22 mouse cellular contexts compared by ENCODE assay signal in genomic region chr2:71802131-71802530, GRCm38 (mm10). TPM values are rescaled to one million over a fixed set of nuclear protein-coding genes. Genes with fewer than 3 reads are reported as not detected.
DNase-seq lines count a peak whose midpoint lies in the region; ATAC-seq and TF ChIP-seq lines count a peak whose summit lies in the region.
"Had no signal": no experiment of that assay in that cellular context is flagged by ENCODE, and none has a peak within 500 bp of the region (broad histone marks: within the 10 kb centered on the region; RNA-seq: fewer than 3 reads in every experiment).

No protein-coding gene starts in this region.

- WGBS in embryonic facial prominence, embryonic 14.5 days = 70% methylated on average over 4 of the region's 4 CpGs
- WGBS in embryonic facial prominence, embryonic 10.5 days = 78% methylated on average over 4 of the region's 4 CpGs
- 44% methylated on average over 4 of the region's 4 CpGs for WGBS in kidney, adult 2 months
- WGBS in kidney, embryonic 14.5 days = 61% methylated on average over 4 of the region's 4 CpGs
- 49% methylated on average over 4 of the region's 4 CpGs for WGBS in stomach, embryonic 16.5 days
- 81% methylated on average over 4 of the region's 4 CpGs for WGBS in hindbrain, embryonic 10.5 days
- 85% methylated on average over 4 of the region's 4 CpGs for WGBS in midbrain, embryonic 16.5 days

- no peak for TF ChIP-seq POLR2A in kidney, adult 2 months (IDR thresholded peaks at IDR 0.05; ENCODE audit: low read depth, low read length)

- no peak overlapping the region for H3K27ac ChIP-seq in embryonic facial prominence, embryonic 14.5 days (replicated peaks; ENCODE audit: low read depth, low read length)
- no peak overlapping the region for H3K27ac ChIP-seq in embryonic facial prominence, embryonic 10.5 days (replicated peaks)
- H3K27ac ChIP-seq in kidney, adult 2 months (ENCODE audit: insufficient read depth, low read depth, low read length) = peak overlapping the region; percentile 40; the same call in 1 of the 2 replicates
- H3K27ac ChIP-seq in kidney, embryonic 14.5 days (ENCODE audit: low read depth, low read length) = no peak overlapping the region
- peak overlapping the region; percentile 81 for H3K27ac ChIP-seq in stomach, embryonic 16.5 days (ENCODE audit: low read length)
- no peak overlapping the region for H3K27ac ChIP-seq in hindbrain, embryonic 10.5 days
- no peak overlapping the region for H3K27ac ChIP-seq in midbrain, embryonic 16.5 days (ENCODE audit: low read length)
- H3K27ac ChIP-seq: forebrain, embryonic 15.5 days; hindbrain, postnatal 0 days; limb, embryonic 13.5 days; liver, embryonic 12.5 days; midbrain, embryonic 10.5 days; neural tube, embryonic 15.5 days had no signal

- H3K4me1 ChIP-seq in embryonic facial prominence, embryonic 14.5 days (ENCODE audit: control insufficient read depth, insufficient read depth, low read length) = no peaks in the 10 kb centered on the region
- peaks cover 39% of the 10 kb centered on the region for H3K4me1 ChIP-seq in embryonic facial prominence, embryonic 10.5 days
- peaks cover 37% of the 10 kb centered on the region for H3K4me1 ChIP-seq in kidney, adult 2 months (ENCODE audit: control insufficient read depth, insufficient read depth, low read length)
- H3K4me1 ChIP-seq in kidney, embryonic 14.5 days (ENCODE audit: control insufficient read depth, insufficient read depth, low read length) = peaks cover 10% of the 10 kb centered on the region
- H3K4me1 ChIP-seq in stomach, embryonic 16.5 days (ENCODE audit: control insufficient read depth, insufficient read depth, low read length) = peaks cover 30% of the 10 kb centered on the region
- H3K4me1 ChIP-seq in hindbrain, embryonic 10.5 days (replicated peaks) = peaks cover 21% of the 10 kb centered on the region
- no peaks in the 10 kb centered on the region for H3K4me1 ChIP-seq in midbrain, embryonic 16.5 days (ENCODE audit: control insufficient read depth, insufficient read depth, low read length)
- H3K4me1 ChIP-seq: forebrain, embryonic 15.5 days had no signal

- no peaks in the 10 kb centered on the region for H3K9me3 ChIP-seq in embryonic facial prominence, embryonic 14.5 days (ENCODE audit: control insufficient read depth, low read length)
- H3K9me3 ChIP-seq in embryonic facial prominence, embryonic 10.5 days = no peaks in the 10 kb centered on the region
- H3K9me3 ChIP-seq in kidney, embryonic 14.5 days (ENCODE audit: control insufficient read depth, low read length) = no peaks in the 10 kb centered on the region
- H3K9me3 ChIP-seq in stomach, embryonic 16.5 days (replicated peaks; ENCODE audit: control insufficient read depth, low read length) = no peaks in the 10 kb centered on the region
- H3K9me3 ChIP-seq in hindbrain, embryonic 10.5 days = no peaks in the 10 kb centered on the region
- no peaks in the 10 kb centered on the region for H3K9me3 ChIP-seq in midbrain, embryonic 16.5 days (replicated peaks; ENCODE audit: control insufficient read depth, low read length, poor library complexity, severe bottlenecking)
- H3K9me3 ChIP-seq: forebrain, embryonic 15.5 days; G1E; limb, embryonic 13.5 days; liver, embryonic 12.5 days; midbrain, embryonic 10.5 days; neural tube, embryonic 15.5 days had no signal

- no peak for TF ChIP-seq CTCF in kidney, adult 2 months (conservative IDR thresholded peaks at IDR 0.05; ENCODE audit: insufficient read depth, insufficient read length, low read depth, low read length)

- no peak for DNase-seq in embryonic facial prominence, embryonic 14.5 days (ENCODE audit: low spot score)
- DNase-seq in embryonic facial prominence, embryonic 10.5 days (ENCODE audit: low spot score) = no peak
- no peak for DNase-seq in kidney, adult 2 months
- DNase-seq in NIH3T3 (ENCODE audit: low read depth) = peak; percentile 72
- DNase-seq in hindbrain, embryonic 10.5 days (ENCODE audit: low spot score) = no peak
- DNase-seq: cerebellum, adult 9-10 months; gastrocnemius, postnatal 14 days; kidney, adult 9 months; lung, adult 18-20 months; lung, postnatal 10 days; thymus, postnatal 36 days had no signal

- no peak overlapping the region for H3K9ac ChIP-seq in embryonic facial prominence, embryonic 14.5 days (ENCODE audit: low read depth, low read length)
- H3K9ac ChIP-seq in kidney, embryonic 14.5 days (ENCODE audit: low read depth, low read length) = no peak overlapping the region
- no peak overlapping the region for H3K9ac ChIP-seq in stomach, embryonic 16.5 days (ENCODE audit: low read length)
- H3K9ac ChIP-seq in midbrain, embryonic 16.5 days (ENCODE audit: low read depth, low read length) = no peak overlapping the region
- H3K9ac ChIP-seq: forebrain, embryonic 15.5 days; limb, embryonic 13.5 days; liver, embryonic 12.5 days; neural tube, embryonic 15.5 days had no signal

- ATAC-seq in embryonic facial prominence, embryonic 14.5 days (ENCODE audit: low read depth) = 0 out of 2 replicates have a peak, but pooled peaks have one; percentile 47
- no peak for ATAC-seq in kidney, embryonic 14.5 days (ENCODE audit: low FRiP score, low TSS enrichment)
- peak; percentile 38; the same call in 1 of the 2 replicates for ATAC-seq in stomach, embryonic 16.5 days (ENCODE audit: insufficient read depth, low FRiP score)
- no peak for ATAC-seq in midbrain, embryonic 16.5 days
- ATAC-seq: activated CD4-positive, CD25-positive, alpha-beta regulatory T cell, adult 4 months; forebrain, embryonic 15.5 days; hindbrain, postnatal 0 days; liver, embryonic 12.5 days had no signal

- no peaks in the 10 kb centered on the region for H3K36me3 ChIP-seq in embryonic facial prominence, embryonic 14.5 days (ENCODE audit: control insufficient read depth, insufficient read depth, low read length)
- no peaks in the 10 kb centered on the region for H3K36me3 ChIP-seq in embryonic facial prominence, embryonic 10.5 days (replicated peaks)
- no peaks in the 10 kb centered on the region for H3K36me3 ChIP-seq in kidney, adult 2 months (ENCODE audit: control insufficient read depth, insufficient read depth, low read length)
- no peaks in the 10 kb centered on the region for H3K36me3 ChIP-seq in kidney, embryonic 14.5 days (ENCODE audit: control insufficient read depth, insufficient read depth, low read length)
- no peaks in the 10 kb centered on the region for H3K36me3 ChIP-seq in stomach, embryonic 16.5 days (ENCODE audit: control insufficient read depth, insufficient read depth, low read length)
- H3K36me3 ChIP-seq in hindbrain, embryonic 10.5 days = no peaks in the 10 kb centered on the region
- H3K36me3 ChIP-seq in midbrain, embryonic 16.5 days (ENCODE audit: control insufficient read depth, insufficient read depth, low read length) = no peaks in the 10 kb centered on the region
- H3K36me3 ChIP-seq: forebrain, embryonic 15.5 days; G1E; limb, embryonic 13.5 days; liver, embryonic 12.5 days; midbrain, embryonic 10.5 days; neural tube, embryonic 15.5 days had no signal

- H3K27me3 ChIP-seq in embryonic facial prominence, embryonic 14.5 days (replicated peaks; ENCODE audit: control insufficient read depth, insufficient read depth, low read length) = no peaks in the 10 kb centered on the region
- no peaks in the 10 kb centered on the region for H3K27me3 ChIP-seq in embryonic facial prominence, embryonic 10.5 days (replicated peaks; ENCODE audit: low read depth, poor library complexity, severe bottlenecking)
- H3K27me3 ChIP-seq in kidney, adult 2 months (replicated peaks; ENCODE audit: control insufficient read depth, insufficient read depth, low read length) = no peaks in the 10 kb centered on the region
- H3K27me3 ChIP-seq in kidney, embryonic 14.5 days (ENCODE audit: control insufficient read depth, insufficient read depth, low read length) = no peaks in the 10 kb centered on the region
- no peaks in the 10 kb centered on the region for H3K27me3 ChIP-seq in stomach, embryonic 16.5 days (ENCODE audit: control insufficient read depth, insufficient read depth, low read length)
- H3K27me3 ChIP-seq in hindbrain, embryonic 10.5 days (ENCODE audit: insufficient read depth, poor library complexity, severe bottlenecking) = no peaks in the 10 kb centered on the region
- no peaks in the 10 kb centered on the region for H3K27me3 ChIP-seq in midbrain, embryonic 16.5 days (ENCODE audit: control insufficient read depth, insufficient read depth, low read depth, low read length)
- H3K27me3 ChIP-seq: forebrain, embryonic 15.5 days; limb, embryonic 13.5 days; liver, embryonic 12.5 days; neural tube, embryonic 15.5 days had no signal

- no peak overlapping the region for H3K4me3 ChIP-seq in embryonic facial prominence, embryonic 14.5 days (ENCODE audit: low read depth, low read length)
- no peak overlapping the region for H3K4me3 ChIP-seq in embryonic facial prominence, embryonic 10.5 days
- no peak overlapping the region for H3K4me3 ChIP-seq in kidney, adult 2 months (ENCODE audit: insufficient read depth, low read depth, low read length)
- H3K4me3 ChIP-seq in kidney, embryonic 14.5 days (ENCODE audit: low read length) = no peak overlapping the region
- no peak overlapping the region for H3K4me3 ChIP-seq in stomach, embryonic 16.5 days (replicated peaks; ENCODE audit: low read length)
- H3K4me3 ChIP-seq in hindbrain, embryonic 10.5 days = no peak overlapping the region
- no peak overlapping the region for H3K4me3 ChIP-seq in midbrain, embryonic 16.5 days (ENCODE audit: low read depth, low read length)
- H3K4me3 ChIP-seq: forebrain, embryonic 15.5 days; limb, embryonic 13.5 days; liver, embryonic 12.5 days; midbrain, embryonic 10.5 days; neural tube, embryonic 15.5 days had no signal

- no peak overlapping the region for H3K4me2 ChIP-seq in embryonic facial prominence, embryonic 14.5 days (ENCODE audit: low read depth, low read length)
- H3K4me2 ChIP-seq in kidney, embryonic 14.5 days (replicated peaks; ENCODE audit: low read depth, low read length) = no peak overlapping the region
- no peak overlapping the region for H3K4me2 ChIP-seq in stomach, embryonic 16.5 days (ENCODE audit: low read depth, low read length)
- H3K4me2 ChIP-seq in midbrain, embryonic 16.5 days (ENCODE audit: low read length) = no peak overlapping the region
- H3K4me2 ChIP-seq: forebrain, embryonic 15.5 days; limb, embryonic 13.5 days; liver, embryonic 12.5 days; neural tube, embryonic 15.5 days had no signal

RNA-seq across cellular contexts. Expression of gene Itga6, which starts 56.7 kb away (rescaled TPM):
- 64.5 and 70.4 TPM in 2 replicates for polyA plus RNA-seq in embryonic facial prominence, embryonic 14.5 days (2014; fragmentation: Nextera tagmentation; extraction: Ambion mirVana)
- polyA plus RNA-seq in embryonic facial prominence, embryonic 10.5 days (2016; fragmentation: Nextera tagmentation; extraction: Ambion mirVana) = 30.7 and 31.6 TPM in 2 replicates
- polyA plus RNA-seq in kidney, adult 2 months (2012; rRNA removed) = 58.7 and 60.3 TPM in 2 replicates
- 65.6 and 95.8 TPM in 2 replicates for polyA plus RNA-seq in kidney, embryonic 14.5 days (2014; fragmentation: Nextera tagmentation; extraction: Ambion mirVana)
- 40.7 and 47.1 TPM in 2 replicates for polyA plus RNA-seq in stomach, embryonic 16.5 days (2015; fragmentation: Nextera tagmentation; extraction: Ambion mirVana)
- 19.5 and 28.0 TPM in 2 replicates for polyA plus RNA-seq in hindbrain, embryonic 10.5 days (2016; fragmentation: Nextera tagmentation; extraction: Ambion mirVana)
- polyA plus RNA-seq in midbrain, embryonic 16.5 days (2015; fragmentation: Nextera tagmentation; extraction: Ambion mirVana) = 17.7 and 23.7 TPM in 2 replicates

Comparison
In these comparisons a context has a peak if more than half of its experiments do, and no peak if none do; other contexts are left out.
1. H3K27ac ChIP-seq: peak in kidney, adult 2 months (single experiment) and stomach, embryonic 16.5 days (single experiment); none in embryonic facial prominence, embryonic 14.5 days (single experiment), embryonic facial prominence, embryonic 10.5 days (single experiment), kidney, embryonic 14.5 days (single experiment), hindbrain, embryonic 10.5 days (single experiment) and midbrain, embryonic 16.5 days (single experiment).
2. ATAC-seq: peak in embryonic facial prominence, embryonic 14.5 days (single experiment) and stomach, embryonic 16.5 days (single experiment); none in kidney, embryonic 14.5 days (single experiment) and midbrain, embryonic 16.5 days (single experiment).